Mouse (Mus musculus) CH12.LX (cell line): ENCODE data around the gene Il6st. TPM values are rescaled to one million over a fixed set of nuclear protein-coding genes. Genes with fewer than 3 reads are reported as not detected.
A peak's percentile ranks its signal among the peaks of the same experiment; 100 is the strongest.

ENCODE experiments used
- DNase-seq: peaks from one replicate; pipeline ENCODE4 v3.0.0-alpha.2; 2013; ENCODE audit errors: extremely low read depth
- H3K27ac ChIP-seq: 2 replicates; pipeline ENCODE4 v1.5.1; 2012; ENCODE audit warnings: low read depth, mild to moderate bottlenecking, control low read depth, moderate library complexity; ENCODE audit not compliant: insufficient read depth
- H3K27me3 ChIP-seq: replicated peaks from 2 replicates; pipeline ENCODE3; 2012; ENCODE audit warnings: inconsistent platforms
- H3K36me3 ChIP-seq, 2 experiments: replicated peaks in 1 of 2; 2 replicates each; pipeline versions ENCODE3 to v1.6.1; 2012; ENCODE audit warnings: inconsistent platforms in 1 of 2, low read length in 1 of 2, mild to moderate bottlenecking in 1 of 2, mixed read lengths in 1 of 2, moderate library complexity in 1 of 2; ENCODE audit not compliant: control insufficient read depth in 1 of 2, insufficient read depth in 1 of 2
- H3K4me1 ChIP-seq, 2 experiments: 2 replicates each; pipeline ENCODE4 v1.6.1; 2012; ENCODE audit warnings: inconsistent platforms in 1 of 2, moderate library complexity in 1 of 2; ENCODE audit not compliant: insufficient read depth in 2 of 2, control insufficient read depth in 1 of 2
- H3K4me2 ChIP-seq: 2 replicates; pipeline ENCODE4 v1.6.1; 2012; ENCODE audit warnings: low read depth, mild to moderate bottlenecking, control low read depth; ENCODE audit not compliant: poor library complexity, insufficient read depth, severe bottlenecking
- H3K4me3 ChIP-seq, 3 experiments: fragments of 150-350 bp in 1 of 3; sonication (generic) in 1 of 3; replicated peaks in 1 of 3; 2 replicates each; pipeline versions ENCODE3 to v1.5.1; 2011 to 2012; ENCODE audit warnings: low read depth in 2 of 3, low read length in 2 of 3, mild to moderate bottlenecking in 2 of 3, moderate library complexity in 2 of 3, control low read depth in 1 of 3, improper control_type of control experiment in 1 of 3, inconsistent platforms in 1 of 3, mixed read lengths in 1 of 3; ENCODE audit not compliant: poor library complexity in 1 of 3
- H3K79me2 ChIP-seq: replicated peaks from 2 replicates; pipeline ENCODE4 v1.6.1; 2012; ENCODE audit warnings: mild to moderate bottlenecking, moderate library complexity; ENCODE audit not compliant: control insufficient read depth, poor library complexity, insufficient read depth, severe bottlenecking; ENCODE audit errors: extremely low read depth
- H3K9ac ChIP-seq: 2 replicates; pipeline ENCODE4 v1.6.1; 2012; ENCODE audit warnings: low read depth, mild to moderate bottlenecking, control low read depth, moderate library complexity; ENCODE audit not compliant: insufficient read depth
- H3K9me3 ChIP-seq: replicated peaks from 2 replicates; pipeline ENCODE3; 2012; ENCODE audit warnings: low read length, inconsistent platforms, mixed read lengths
- BHLHE40 ChIP-seq: IDR thresholded peaks from 2 replicates; pipeline ENCODE4 v1.6.1; 2011; ENCODE audit warnings: mild to moderate bottlenecking, low read depth, low read length, improper control_type of control experiment
- CHD2 ChIP-seq: IDR thresholded peaks from 2 replicates; pipeline ENCODE4 v1.6.1; 2011; ENCODE audit warnings: low read length, improper control_type of control experiment
- CTCF ChIP-seq, 2 experiments: IDR thresholded peaks in 1 of 2; conservative IDR thresholded peaks in 1 of 2; 2 replicates each; pipeline ENCODE4 v1.5.1; 2011 to 2012; ENCODE audit warnings: low read depth in 2 of 2, low read length in 2 of 2, improper control_type of control experiment in 1 of 2, inconsistent platforms in 1 of 2, mild to moderate bottlenecking in 1 of 2, moderate library complexity in 1 of 2
- E2F4 ChIP-seq: IDR thresholded peaks from 2 replicates; pipeline ENCODE4 v1.6.1; 2011; ENCODE audit warnings: low read depth, low read length, improper control_type of control experiment; ENCODE audit not compliant: insufficient replicate concordance
- ELF1 ChIP-seq: IDR thresholded peaks from 2 replicates; pipeline ENCODE4 v1.6.1; 2014; ENCODE audit warnings: low read depth, mild to moderate bottlenecking, inconsistent platforms, low read length, improper control_type of control experiment
- EP300 ChIP-seq: IDR thresholded peaks from 2 replicates; pipeline ENCODE4 v1.6.1; 2011; ENCODE audit warnings: low read length, improper control_type of control experiment
- ETS1 ChIP-seq: conservative IDR thresholded peaks from 2 replicates; pipeline ENCODE4 v1.6.1; 2012; ENCODE audit warnings: low read depth, mild to moderate bottlenecking, inconsistent platforms, low read length, improper control_type of control experiment, moderate library complexity
- GABPA ChIP-seq: IDR thresholded peaks from 2 replicates; pipeline ENCODE4 v1.6.1; 2012; ENCODE audit warnings: low read depth, low read length, improper control_type of control experiment, inconsistent platforms; ENCODE audit not compliant: insufficient replicate concordance
- IRF4 ChIP-seq: IDR thresholded peaks from 2 replicates; pipeline ENCODE4 v1.6.1; 2014; ENCODE audit warnings: low read depth, mild to moderate bottlenecking, inconsistent platforms, low read length, improper control_type of control experiment
- MAX ChIP-seq: IDR thresholded peaks from 2 replicates; pipeline ENCODE4 v1.6.1; 2011; ENCODE audit warnings: low read length, improper control_type of control experiment
- MEF2A ChIP-seq: IDR thresholded peaks from 2 replicates; pipeline ENCODE4 v1.6.1; 2014; ENCODE audit warnings: low read depth, mild to moderate bottlenecking, inconsistent platforms, low read length, improper control_type of control experiment, borderline replicate concordance
- MXI1 ChIP-seq: IDR thresholded peaks from 2 replicates; pipeline ENCODE4 v1.6.1; 2011; ENCODE audit warnings: mild to moderate bottlenecking, low read depth, low read length, improper control_type of control experiment
- MYC ChIP-seq: IDR thresholded peaks from 2 replicates; pipeline ENCODE4 v1.6.1; 2011; ENCODE audit warnings: low read depth, mild to moderate bottlenecking, improper control_type of control experiment, low read length
- NRF1 ChIP-seq: IDR thresholded peaks from 2 replicates; pipeline ENCODE4 v1.6.1; 2014; ENCODE audit warnings: low read depth, mild to moderate bottlenecking, inconsistent platforms, low read length, improper control_type of control experiment, moderate library complexity
- POLR2AphosphoS2 ChIP-seq: IDR thresholded peaks from 2 replicates; pipeline ENCODE4 v1.6.1; 2011; ENCODE audit warnings: low read depth, low read length, improper control_type of control experiment
- SIN3A ChIP-seq: IDR thresholded peaks from 2 replicates; pipeline ENCODE4 v1.6.1; 2012; ENCODE audit warnings: low read length, improper control_type of control experiment, inconsistent platforms
- TBP ChIP-seq: conservative IDR thresholded peaks from 2 replicates; pipeline ENCODE4 v1.6.1; 2011; ENCODE audit warnings: low read depth, low read length, improper control_type of control experiment
- UBTF ChIP-seq: IDR thresholded peaks from 2 replicates; pipeline ENCODE4 v1.6.1; 2012; ENCODE audit warnings: low read depth, mild to moderate bottlenecking, inconsistent platforms, low read length, improper control_type of control experiment, moderate library complexity
- USF1 ChIP-seq: IDR thresholded peaks from 2 replicates; pipeline ENCODE4 v1.6.1; 2014; ENCODE audit warnings: low read depth, mild to moderate bottlenecking, inconsistent platforms, low read length, improper control_type of control experiment
- ZKSCAN1 ChIP-seq: IDR thresholded peaks from 2 replicates; pipeline ENCODE4 v1.6.1; 2012; ENCODE audit warnings: low read depth, inconsistent platforms, low read length, improper control_type of control experiment, borderline replicate concordance
- ZNF384 ChIP-seq: IDR thresholded peaks from 2 replicates; pipeline ENCODE4 v1.6.1; 2012; ENCODE audit warnings: low read depth, low read length, improper control_type of control experiment, inconsistent platforms
- dilution Hi-C: fragments of 300-500 bp; cut with MboI; formaldehyde crosslinking; loops from 2 replicates; pipeline ENCODE4 v1.14.3; 2020; ENCODE audit warnings: low sequenced_read_pairs; ENCODE audit not compliant: extremely low pct_unique_long_range_greater_than_20kb, extremely low pct_ligation_motif_present
- in situ Hi-C: fragments of 300-500 bp; cut with MboI; formaldehyde crosslinking; loops from 3 replicates; pipeline ENCODE4 v1.14.3; 2019; ENCODE audit warnings: low sequenced_read_pairs, low pct_ligation_motif_present, low pct_unique_long_range_greater_than_20kb, mixed read lengths
- polyA plus RNA-seq: library from polyadenylated mRNA; unstranded; fragments of >175 nt; gene quantifications from 2 replicates; pipeline ENCODE4 v1.2.1, GENCODE M21; 2012; ENCODE audit warnings: low read depth; ENCODE audit not compliant: insufficient read length
- total RNA-seq, 2 experiments: library from RNA; depleted of rRNA; stranded (reverse); fragments of 300-350 nt in 1 of 2; fragments of >200 nt in 1 of 2; gene quantifications; 2 replicates each; pipeline ENCODE4 v1.2.3; 2012 to 2014

Il6st gene
- total and polyA plus RNA-seq, 3 experiments = 3.5 to 7.6 (median 5.7) TPM

- no peak overlapping the region for H3K4me3 ChIP-seq
- H3K27ac ChIP-seq = no peak overlapping the region
- no peak overlapping the region for H3K9ac ChIP-seq
- no peaks in the 10 kb centered on the region for H3K36me3 ChIP-seq
- dilution Hi-C loops (no loop called here), in situ Hi-C loops (loop anchor here (10.0 kb wide), 1 partner anchor 72 kb away; no protein-coding TSS in a partner anchor)
- H3K79me2 ChIP-seq = no peaks in the 10 kb centered on the region
- H3K9me3 ChIP-seq = peaks cover 5% of the 10 kb centered on the region
- no peak overlapping the region; the same call in 1 of the 2 replicates for H3K4me2 ChIP-seq
- no peak for DNase-seq
- H3K4me1 ChIP-seq = peaks cover 18 to 38% of the 10 kb centered on the region in 2 experiments
- H3K27me3 ChIP-seq = no peaks in the 10 kb centered on the region
- TF ChIP-seq CHD2 (peak; percentile 56), NRF1 (no peak), SIN3A (peak; percentile 17; the same call in 1 of the 2 replicates), BHLHE40 (peak; percentile 76), EP300 (peak; percentile 46; the same call in 1 of the 2 replicates), MAX (0 out of 2 replicates have a peak, but pooled peaks have one; percentile 50), ELF1 (no peak), E2F4 (no peak), ETS1 (peak; percentile 56; the same call in 1 of the 2 replicates), USF1 (no peak), ZNF384 (0 out of 2 replicates have a peak, but pooled peaks have one; percentile 25), UBTF (no peak), IRF4 (0 out of 2 replicates have a peak, but pooled peaks have one; percentile 19), MEF2A (peak; percentile 85), MYC (peak; percentile 61; the same call in 1 of the 2 replicates)
- TF ChIP-seq, all 38 proteins: peak for 10
Measured at GRCm38 (mm10) chr13:112433271-112433670, 30.6 kb upstream of the Il6st start.

GRCm38 (mm10) chr13:112435241-112436075 lies 28.4 kb upstream of the Il6st start:
- Histone ChIP-seq H3K9ac (no peak overlapping the region), H3K36me3 (no peaks in the 10 kb centered on the region), H3K27ac (no peak overlapping the region), H3K27me3 (no peaks in the 10 kb centered on the region), H3K4me2 (no peak overlapping the region), H3K4me3 (no peak overlapping the region), H3K79me2 (no peaks in the 10 kb centered on the region), H3K9me3 (peaks cover 5% of the 10 kb centered on the region), H3K4me1 (peaks cover 24 to 59% of the 10 kb centered on the region in 2 experiments)
- TF ChIP-seq CHD2 (no peak), ZKSCAN1 (no peak), NRF1 (no peak), EP300 (no peak), CTCF (conservative IDR thresholded peaks at IDR 0.05 in 1 of 2, IDR thresholded peaks at IDR 0.05 in 1 of 2; ENCODE audit: low read depth in 2 of 2, low read length in 2 of 2) (no peak), TBP (no peak), GABPA (no peak), SIN3A (no peak), MYC (no peak), MXI1 (no peak), POLR2AphosphoS2 (no peak)
- dilution Hi-C loops = no loop called here
- no peak for DNase-seq
- in situ Hi-C loops = loop anchor here (10.0 kb wide), 1 partner anchor 69 kb away; no protein-coding TSS in a partner anchor
